Mouse (Mus musculus) spleen, adult 10 weeks (tissue): ENCODE data around the gene Gm9944. TPM values are rescaled to one million over a fixed set of nuclear protein-coding genes. Genes with fewer than 3 reads are reported as not detected.

ENCODE experiments used
- polyA plus RNA-seq: library from polyadenylated mRNA; stranded (reverse); fragments of 350-450 nt; fragmentation: Illumina TruSeq; extraction: RNeasy Lipid Tissue Mini Kit (QIAGEN cat#74804); gene quantifications from one replicate; pipeline ENCODE4 v1.2.3, GENCODE M21; 2015; ENCODE audit warnings: low replicate concordance; ENCODE audit not compliant: insufficient read depth

Gm9944 gene
- not detected for polyA plus RNA-seq

DNA sequence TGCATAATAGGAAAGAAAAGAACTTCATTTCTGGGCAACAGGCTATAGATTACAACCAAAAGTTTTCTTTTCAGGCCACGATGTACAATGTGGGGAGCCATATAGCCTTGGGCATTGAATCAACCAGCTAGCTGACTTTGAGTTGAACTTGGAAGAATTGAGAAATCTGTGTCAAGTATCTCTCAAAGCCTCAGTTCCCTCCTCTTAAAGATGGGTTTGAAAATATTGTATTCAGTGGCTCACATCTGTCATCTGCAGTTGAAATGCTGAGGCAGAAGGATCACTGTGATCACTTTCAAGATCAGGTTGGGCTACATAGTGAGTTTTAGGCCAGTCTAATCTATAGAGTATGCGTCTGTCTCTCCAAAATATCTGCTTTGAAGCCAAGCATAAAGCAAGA is at the start of gene Gm9944:
Gm9944 (minus strand) TSS at position 101 of the 400 bp plus-strand sequence.

DNA sequence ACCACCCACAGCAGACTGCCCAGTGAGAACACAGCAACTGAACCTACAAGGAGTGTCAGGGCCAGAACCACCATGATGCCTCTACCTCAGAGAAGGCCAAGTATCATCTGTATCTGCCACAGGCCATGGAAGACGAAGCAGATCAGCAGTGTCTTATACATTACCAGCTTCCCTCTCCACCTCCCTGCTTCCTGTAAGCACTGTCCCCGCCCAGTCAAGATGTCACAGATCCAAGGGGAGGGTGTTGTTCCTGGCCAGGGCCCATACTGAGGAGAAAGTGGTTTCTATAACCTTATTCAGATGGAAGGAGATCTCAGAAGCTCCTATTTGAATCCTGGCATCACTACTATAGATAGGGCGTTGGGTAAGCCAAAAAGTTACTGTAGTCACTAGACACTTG is 10.5 kb upstream of the Gm9944 start, which contains the start of gene Aadacl3:
Aadacl3 (minus strand) TSS at position 101 of the 400 bp plus-strand sequence.

DNA sequence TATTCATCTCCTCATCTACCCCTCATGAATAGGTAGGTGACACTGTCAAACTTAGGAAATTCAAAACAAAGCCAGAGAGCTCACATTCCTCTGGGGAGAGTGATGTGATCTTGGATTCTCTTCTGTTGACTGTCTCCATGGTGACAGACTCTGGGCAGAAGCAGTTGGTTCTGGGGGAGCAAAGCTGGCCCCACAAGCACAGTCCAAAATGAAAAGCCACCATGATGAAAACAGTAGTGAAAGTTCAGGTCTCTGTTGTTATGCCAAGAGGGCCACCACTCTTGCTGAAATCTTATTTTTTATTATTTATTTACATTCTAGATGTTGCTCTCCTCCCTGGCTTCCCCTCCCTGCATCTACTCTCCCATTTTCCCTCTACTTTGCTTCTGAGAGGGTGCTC is 14.4 kb downstream of the Gm9944 start, which contains the start of gene 1700012P22Rik:
1700012P22Rik (minus strand) TSS at position 101 of the 400 bp plus-strand sequence.

DNA sequence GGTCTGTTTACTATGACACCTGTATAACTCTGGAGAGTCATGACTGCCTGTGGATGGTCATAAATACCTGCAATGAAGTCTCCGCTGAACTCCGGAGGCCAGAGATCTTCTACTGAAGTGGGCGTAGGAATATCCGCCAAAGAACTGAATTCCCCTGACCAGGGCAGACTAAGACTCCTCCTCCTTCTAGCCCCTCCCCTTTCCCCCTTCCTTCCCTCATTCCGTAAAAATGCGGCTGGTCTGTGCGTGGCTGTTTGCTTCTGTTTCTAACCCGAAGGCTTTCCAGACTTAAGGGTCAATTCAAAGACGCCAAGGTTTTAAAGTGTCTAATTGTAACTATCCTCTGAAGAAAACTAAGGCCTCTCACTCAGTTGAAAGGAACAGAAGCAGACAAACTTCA is 44.8 kb downstream of the Gm9944 start, which contains the start of gene Pramef12:
Pramef12 (minus strand) TSS at position 175 of the 400 bp plus-strand sequence.

Other genes with a start within 250 kb of the Gm9944 start
- gene C87977, start 240.0 kb downstream of the Gm9944 start, polyA plus RNA-seq = not detected
- not detected for gene Pramel5, start 172.8 kb downstream of the Gm9944 start, polyA plus RNA-seq
- not detected for gene Gm13128, start 123.1 kb downstream of the Gm9944 start, polyA plus RNA-seq
- not detected for gene Gm13119, start 95.4 kb downstream of the Gm9944 start, polyA plus RNA-seq
- gene Pramef20, start 75.4 kb downstream of the Gm9944 start, polyA plus RNA-seq = not detected
- gene Pramef12, start 44.9 kb downstream of the Gm9944 start, polyA plus RNA-seq = not detected
- gene 1700012P22Rik, start 14.5 kb downstream of the Gm9944 start, polyA plus RNA-seq = not detected
- gene Aadacl3, start 10.4 kb upstream of the Gm9944 start, polyA plus RNA-seq = not detected
- gene 9430007A20Rik, start 66.5 kb upstream of the Gm9944 start, polyA plus RNA-seq = not detected
- not detected for gene Gm13124, start 111.8 kb upstream of the Gm9944 start, polyA plus RNA-seq
- not detected for gene Aadacl4, start 160.4 kb upstream of the Gm9944 start, polyA plus RNA-seq
- not detected for gene Gm436, start 233.1 kb upstream of the Gm9944 start, polyA plus RNA-seq